Mouse (Mus musculus): Measurements from ENCODE around the gene Ajuba. TPM values are rescaled to one million over a fixed set of nuclear protein-coding genes. Genes with fewer than 3 reads are reported as not detected.

The Ajuba gene
- polyA plus RNA-seq (2015; fragmentation: Nextera tagmentation; extraction: Ambion mirVana) = 42.4 and 43.2 TPM in 2 replicates

GRCm38 (mm10) chr14:54577089-54577982, at the start of gene Ajuba:
Gene Ajuba, minus strand, starts transcription at chr14:54577558.

GRCm38 (mm10) chr14:54621133-54621532, 43.8 kb upstream of the Ajuba start, which contains the start of gene Psmb11:
Gene Psmb11, plus strand, starts transcription at chr14:54621433.

DNA sequence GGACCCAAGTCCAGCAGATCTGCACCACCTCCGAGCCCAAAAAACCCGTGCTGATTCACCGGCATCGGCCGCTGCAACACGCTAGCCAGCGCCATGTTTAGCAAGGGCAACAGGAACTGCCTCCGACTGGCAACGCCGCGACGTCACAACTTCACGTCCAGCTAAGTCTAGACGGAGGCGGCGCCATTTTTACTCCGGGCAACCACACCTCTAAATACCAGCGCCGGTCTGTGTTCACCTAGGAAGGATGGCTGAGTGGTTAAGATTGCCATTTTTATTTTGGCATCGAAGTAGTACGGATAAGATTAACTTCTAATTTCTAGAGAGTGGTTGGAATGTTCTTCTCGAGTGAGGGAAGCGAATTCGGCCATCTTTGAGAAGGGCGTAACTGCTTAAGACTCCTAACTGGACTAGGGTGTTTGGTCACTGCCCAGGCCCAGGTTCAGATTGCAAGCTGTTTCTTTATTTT, 40.6 kb upstream of the Ajuba start, which contains the start of gene Psmb5:
Gene Psmb5 (minus strand): TSS at position 126 of the 469 bp plus-strand sequence.

DNA sequence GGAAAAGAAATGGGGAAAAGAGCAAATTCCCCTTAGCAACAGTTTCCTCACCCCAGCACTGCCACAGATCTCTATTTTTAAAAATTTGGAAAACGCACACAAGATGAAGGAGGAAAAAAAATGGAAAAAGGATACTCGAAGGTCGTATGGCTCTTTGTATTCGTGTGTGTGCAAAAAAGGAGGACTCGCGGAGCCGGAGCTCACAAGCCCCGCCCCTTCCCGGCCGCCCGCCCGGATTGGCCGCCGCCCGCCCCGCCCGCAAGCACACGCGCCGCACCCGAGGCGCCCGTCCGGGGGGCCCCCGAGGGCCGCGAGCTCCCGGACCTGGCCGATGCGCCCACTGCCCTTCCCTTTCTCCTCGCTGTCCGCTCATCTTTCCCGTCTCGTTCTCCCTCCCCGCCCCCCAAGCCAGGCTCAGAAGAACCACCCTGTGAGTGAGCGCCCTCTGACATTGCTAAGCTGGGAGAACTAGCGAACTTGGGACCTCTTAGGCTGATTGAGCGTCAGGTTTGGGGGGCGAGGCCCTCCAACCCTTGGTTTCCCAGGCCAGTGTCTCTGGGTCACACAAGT, 28.5 kb upstream of the Ajuba start, which contains the start of gene 4931414P19Rik:
Gene 4931414P19Rik (minus strand): TSS at position 242 of the 570 bp plus-strand sequence.

DNA sequence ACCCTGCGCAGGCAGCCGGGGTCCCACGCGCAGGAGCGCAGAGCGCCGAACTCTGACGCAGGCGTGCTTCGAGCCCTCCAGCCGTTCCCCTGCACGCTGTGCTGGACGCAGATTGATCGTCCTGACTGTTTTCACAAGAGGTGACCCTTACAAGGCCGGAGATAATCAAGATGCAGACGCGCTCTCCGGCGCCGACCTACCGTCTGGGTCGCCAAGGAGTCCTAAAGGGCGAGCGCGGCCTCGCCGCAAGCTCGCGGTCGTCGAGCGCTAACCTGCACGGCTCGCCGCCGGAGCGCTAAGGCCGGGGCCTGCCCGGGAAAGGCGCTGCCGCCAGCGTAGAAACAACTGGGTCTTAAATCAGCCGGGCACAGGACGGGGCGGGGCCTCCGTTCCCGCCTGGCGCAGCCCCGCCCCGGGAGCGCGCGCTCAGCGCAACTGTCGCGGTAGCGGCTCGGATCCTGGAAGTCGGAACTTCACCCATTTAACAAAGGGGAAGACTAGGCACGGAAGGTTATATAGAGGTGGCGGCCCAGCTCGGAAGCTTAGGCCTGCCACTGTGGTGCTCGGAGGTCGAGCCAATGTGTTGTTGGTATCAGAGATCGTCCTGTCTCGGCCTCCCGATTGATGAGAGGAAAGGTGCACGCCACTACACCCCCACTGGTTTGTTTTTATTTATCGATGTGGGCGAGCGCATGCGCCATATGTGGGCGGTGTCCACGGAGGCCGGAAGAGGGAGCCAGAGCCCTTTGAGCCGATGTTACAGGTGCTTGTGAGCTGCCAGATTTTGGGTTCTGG, 23.2 kb downstream of the Ajuba start, which contains the start of gene Haus4:
Gene Haus4 (minus strand): TSS at position 642 of the 795 bp plus-strand sequence.

MicroRNAs encoded within 50 kb of the gene (microRNA counts, 519-probe panel; counts per million panel counts)
- not detected for microRNA mmu-miR-686

Small RNA genes within 50 kb of the gene (microRNA-seq; reads per million reads assigned to microRNA genes)
- gene Mir686 = not detected

Other genes with a start within 250 kb of the Ajuba start
- gene Oxa1l, start 216.7 kb downstream of the Ajuba start, polyA plus RNA-seq (2015; fragmentation: Nextera tagmentation; extraction: Ambion mirVana) = 26.3 and 30.1 TPM in 2 replicates
- gene Slc7a7, start 159.8 kb downstream of the Ajuba start, polyA plus RNA-seq (2015; fragmentation: Nextera tagmentation; extraction: Ambion mirVana) = 3.8 and 5.9 TPM in 2 replicates
- 256 and 276 TPM in 2 replicates for gene Mrpl52, start 150.6 kb downstream of the Ajuba start, polyA plus RNA-seq (2015; fragmentation: Nextera tagmentation; extraction: Ambion mirVana)
- gene Mmp14, start 145.9 kb downstream of the Ajuba start, polyA plus RNA-seq (2015; fragmentation: Nextera tagmentation; extraction: Ambion mirVana) = 124 and 133 TPM in 2 replicates
- 56.2 and 58.1 TPM in 2 replicates for gene Lrp10, start 113.4 kb downstream of the Ajuba start, polyA plus RNA-seq (2015; fragmentation: Nextera tagmentation; extraction: Ambion mirVana)
- gene Rem2, start 101.5 kb downstream of the Ajuba start, polyA plus RNA-seq (2015; fragmentation: Nextera tagmentation; extraction: Ambion mirVana) = 0.18 TPM in 1 of 2 replicates, not detected in the other
- gene Prmt5, start 60.0 kb downstream of the Ajuba start, polyA plus RNA-seq (2015; fragmentation: Nextera tagmentation; extraction: Ambion mirVana) = 37.8 and 39.1 TPM in 2 replicates
- gene Haus4, start 22.9 kb downstream of the Ajuba start, polyA plus RNA-seq (2015; fragmentation: Nextera tagmentation; extraction: Ambion mirVana) = 24.3 and 25.7 TPM in 2 replicates
- 2.8 and 3.5 TPM in 2 replicates for gene 4931414P19Rik, start 28.4 kb upstream of the Ajuba start, polyA plus RNA-seq (2015; fragmentation: Nextera tagmentation; extraction: Ambion mirVana)
- 266 and 296 TPM in 2 replicates for gene Psmb5, start 40.5 kb upstream of the Ajuba start, polyA plus RNA-seq (2015; fragmentation: Nextera tagmentation; extraction: Ambion mirVana)
- not detected in 2 replicates for gene Psmb11, start 43.9 kb upstream of the Ajuba start, polyA plus RNA-seq (2015; fragmentation: Nextera tagmentation; extraction: Ambion mirVana)
- not detected in 2 replicates for gene Gm17606, start 63.4 kb upstream of the Ajuba start, polyA plus RNA-seq (2015; fragmentation: Nextera tagmentation; extraction: Ambion mirVana)
- gene Cdh24, start 63.8 kb upstream of the Ajuba start, polyA plus RNA-seq (2015; fragmentation: Nextera tagmentation; extraction: Ambion mirVana) = 0.59 and 0.66 TPM in 2 replicates
- gene 1700123O20Rik, start 108.7 kb upstream of the Ajuba start, polyA plus RNA-seq (2015; fragmentation: Nextera tagmentation; extraction: Ambion mirVana) = 57.6 and 58.6 TPM in 2 replicates
- 50.8 and 54.6 TPM in 2 replicates for gene Acin1, start 109.4 kb upstream of the Ajuba start, polyA plus RNA-seq (2015; fragmentation: Nextera tagmentation; extraction: Ambion mirVana)
- gene Gm29776, start 121.3 kb upstream of the Ajuba start, polyA plus RNA-seq (2015; fragmentation: Nextera tagmentation; extraction: Ambion mirVana) = 0.13 TPM in 1 of 2 replicates, not detected in the other
- 0.10 TPM in 1 of 2 replicates, not detected in the other for gene Cebpe, start 134.6 kb upstream of the Ajuba start, polyA plus RNA-seq (2015; fragmentation: Nextera tagmentation; extraction: Ambion mirVana)
- gene Slc7a8, start 204.4 kb upstream of the Ajuba start, polyA plus RNA-seq (2015; fragmentation: Nextera tagmentation; extraction: Ambion mirVana) = 12.7 and 14.8 TPM in 2 replicates
- gene Rnf212b, start 236.6 kb upstream of the Ajuba start, polyA plus RNA-seq (2015; fragmentation: Nextera tagmentation; extraction: Ambion mirVana) = not detected in 2 replicates

Data from urinary bladder, postnatal 0 days (tissue).